Mouse (Mus musculus) liver, embryonic 14.5 days (tissue): ENCODE measurements around the gene Bsn. TPM values are rescaled to one million over a fixed set of nuclear protein-coding genes. Genes with fewer than 3 reads are reported as not detected.

Source experiments
- ATAC-seq: fragments of 200-750 bp; cut with Nextera tagmentation; 2 replicates; pipeline ENCODE4 v1.8.0; 2017; ENCODE audit warnings: moderate number of reproducible peaks, mild to moderate bottlenecking, moderate library complexity; ENCODE audit not compliant: insufficient read depth
- DNase-seq, 3 experiments: peaks; one replicate each; pipeline ENCODE4 v3.0.0-alpha.2; 2012 to 2013; ENCODE audit warnings: low read depth in 3 of 3, low spot score in 3 of 3
- H3K27ac ChIP-seq: fragments of 300-500 bp; sonication (generic); 2 replicates; pipeline ENCODE4 v1.5.1; 2014; ENCODE audit warnings: moderate library complexity, mild to moderate bottlenecking, control low read depth, inconsistent platforms
- H3K27me3 ChIP-seq: fragments of 300-500 bp; sonication (generic); 2 replicates; pipeline ENCODE4 v1.6.1; 2014; ENCODE audit warnings: mild to moderate bottlenecking, low read length, moderate library complexity; ENCODE audit not compliant: control insufficient read depth, insufficient read depth
- H3K36me3 ChIP-seq: fragments of 300-500 bp; sonication (generic); replicated peaks from 2 replicates; pipeline ENCODE4 v1.6.1; 2014; ENCODE audit warnings: low read depth; ENCODE audit not compliant: control insufficient read depth, insufficient read depth
- H3K4me1 ChIP-seq, 2 experiments: fragments of 200-500 bp in 1 of 2; fragments of 300-500 bp in 1 of 2; sonication (generic) in 1 of 2; replicated peaks; 2 replicates each; pipeline ENCODE4 v1.6.1; 2012 to 2014; ENCODE audit warnings: antibody characterized with exemption in 1 of 2, inconsistent platforms in 1 of 2, low read length in 1 of 2; ENCODE audit not compliant: control insufficient read depth in 2 of 2, insufficient read depth in 2 of 2
- H3K4me2 ChIP-seq: fragments of 300-500 bp; sonication (generic); 2 replicates; pipeline ENCODE4 v1.6.1; 2014; ENCODE audit warnings: low read depth, mild to moderate bottlenecking, control low read depth, moderate library complexity
- H3K4me3 ChIP-seq, 2 experiments: fragments of 200-500 bp in 1 of 2; fragments of 300-500 bp in 1 of 2; sonication (generic) in 1 of 2; 2 replicates each; pipeline ENCODE4 v1.5.1; 2012 to 2014; ENCODE audit warnings: low read depth in 2 of 2, low read length in 2 of 2, mild to moderate bottlenecking in 2 of 2, control low read depth in 1 of 2, inconsistent platforms in 1 of 2, moderate library complexity in 1 of 2; ENCODE audit not compliant: insufficient read depth in 1 of 2
- H3K9ac ChIP-seq: fragments of 300-500 bp; sonication (generic); replicated peaks from 2 replicates; pipeline ENCODE4 v1.6.1; 2014; ENCODE audit warnings: mild to moderate bottlenecking, control low read depth, moderate library complexity
- H3K9me3 ChIP-seq: fragments of 300-500 bp; sonication (generic); 2 replicates; pipeline ENCODE4 v1.6.1; 2016; ENCODE audit warnings: low read length, mixed read lengths; ENCODE audit not compliant: control insufficient read depth
- CTCF ChIP-seq: IDR thresholded peaks from 2 replicates; pipeline ENCODE4 v1.5.1; 2016; ENCODE audit warnings: antibody characterized with exemption, low read depth, control low read depth
- EP300 ChIP-seq: IDR thresholded peaks from 2 replicates; pipeline ENCODE4 v1.6.1; 2016; ENCODE audit warnings: antibody characterized with exemption, low read depth
- WGBS: fragments of 180-500 bp; shearing (Covaris S2); extraction: QIAGEN DNeasy Blood & Tissue Kit; methylation state at CpG from one replicate; pipeline ENCODE4 v1.1.7; 2014; ENCODE audit not compliant: insufficient replicate concordance; 5-methylcytosine and 5-hydroxymethylcytosine counted together
- polyA plus RNA-seq, 2 experiments: library from polyadenylated mRNA; depleted of rRNA in 1 of 2; stranded (reverse) in 1 of 2; unstranded in 1 of 2; fragments of >200 nt; fragmentation: Nextera tagmentation in 1 of 2; extraction: Ambion mirVana in 1 of 2; gene quantifications; 2 replicates each; pipeline versions ENCODE4 v1.2.1 to v1.2.3; 2012 to 2014

Gene Bsn
- polyA plus RNA-seq, 2 experiments = 0.86 to 1.1 TPM

- ATAC-seq = no peak
- WGBS = 86% methylated on average over 23 of the region's 23 CpGs
- no peak for DNase-seq
- H3K9me3 ChIP-seq = no peaks in the 10 kb centered on the region
- no peak overlapping the region; the same call in 1 of the 2 replicates for H3K4me2 ChIP-seq
- peaks cover 6% of the 10 kb centered on the region in 2 experiments; a peak in 2 of 4 replicates for H3K4me1 ChIP-seq
- no peak overlapping the region for H3K4me3 ChIP-seq
- TF ChIP-seq EP300 (no peak), CTCF (peak; percentile 50)
- H3K27me3 ChIP-seq = peaks cover 5% of the 10 kb centered on the region; the same call in 1 of the 2 replicates
- H3K36me3 ChIP-seq = no peaks in the 10 kb centered on the region
- H3K27ac ChIP-seq = no peak overlapping the region
- H3K9ac ChIP-seq = no peak overlapping the region
These were observed 84.1 kb downstream of the Bsn start for GRCm38 (mm10) chr9:108106090-108106489.

- Histone ChIP-seq H3K9me3 (no peaks in the 10 kb centered on the region), H3K4me2 (peak overlapping the region; percentile 62), H3K4me3 (no peak overlapping the region; a peak in 1 of 4 replicates), H3K27me3 (peaks cover under 1% of the 10 kb centered on the region; the same call in 1 of the 2 replicates), H3K9ac (no peak overlapping the region; the same call in 1 of the 2 replicates), H3K4me1 (peaks cover 6% of the 10 kb centered on the region in 2 experiments; a peak in 2 of 4 replicates), H3K27ac (no peak overlapping the region), H3K36me3 (no peaks in the 10 kb centered on the region)
- no peak for ATAC-seq
- 60% methylated on average over 12 of the region's 12 CpGs for WGBS
- DNase-seq = no peak
- TF ChIP-seq CTCF (no peak), EP300 (no peak)
These were observed 84.7 kb downstream of the Bsn start for GRCm38 (mm10) chr9:108105549-108105863.

GRCm38 (mm10) chr9:108104766-108105548 lies 85.2 kb downstream of the Bsn start:
- Histone ChIP-seq H3K4me3 (peak overlapping the region; percentile 39 to 40), H3K4me1 (peaks cover 6% of the 10 kb centered on the region in 2 experiments; a peak in 2 of 4 replicates), H3K36me3 (no peaks in the 10 kb centered on the region), H3K9me3 (no peaks in the 10 kb centered on the region), H3K4me2 (peak overlapping the region; percentile 62), H3K27me3 (no peaks in the 10 kb centered on the region), H3K9ac (peak overlapping the region; percentile 59), H3K27ac (no peak overlapping the region)
- ATAC-seq = peak; percentile 78
- DNase-seq = peak in 1 of 3 experiments; percentile 45
- TF ChIP-seq CTCF (no peak), EP300 (no peak)
- 36% methylated on average over 31 of the region's 31 CpGs for WGBS

- Histone ChIP-seq H3K4me3 (no peak overlapping the region), H3K9ac (no peak overlapping the region), H3K4me2 (no peak overlapping the region), H3K9me3 (no peaks in the 10 kb centered on the region), H3K27ac (no peak overlapping the region; the same call in 1 of the 2 replicates), H3K4me1 (peaks cover 26 to 29% of the 10 kb centered on the region in 2 experiments), H3K36me3 (no peaks in the 10 kb centered on the region), H3K27me3 (no peaks in the 10 kb centered on the region)
- TF ChIP-seq CTCF (no peak), EP300 (no peak)
- no peak for ATAC-seq
- no peak for DNase-seq
- 87% methylated on average over 8 of the region's 8 CpGs for WGBS
These were observed 90.6 kb downstream of the Bsn start for GRCm38 (mm10) chr9:108099619-108100018.

GRCm38 (mm10) chr9:108095949-108096712 lies 94.1 kb downstream of the Bsn start:
- Histone ChIP-seq H3K27me3 (no peaks in the 10 kb centered on the region), H3K4me1 (peaks cover 25 to 27% of the 10 kb centered on the region in 2 experiments), H3K9me3 (no peaks in the 10 kb centered on the region), H3K9ac (peak overlapping the region; percentile 85), H3K4me2 (peak overlapping the region; percentile 93), H3K36me3 (peaks cover 19% of the 10 kb centered on the region), H3K27ac (peak overlapping the region; percentile 96), H3K4me3 (peak overlapping the region; percentile 95 to 98)
- WGBS = 39% methylated on average over 10 of the region's 10 CpGs
- no peak for DNase-seq
- TF ChIP-seq CTCF (peak; percentile 72), EP300 (no peak)
- no peak for ATAC-seq
